Mouse (Mus musculus): ENCODE results near the gene Nsun2. TPM values are rescaled to one million over a fixed set of nuclear protein-coding genes. Genes with fewer than 3 reads are reported as not detected.
"Not testable (repeated sequence)": the region's sequence is repeated elsewhere in the genome, so short reads cannot be mapped to it uniquely, and the experiment has no call there.

The Nsun2 gene
- polyA plus RNA-seq, 1 experiment from 2014 or later = 110 TPM

DNA sequence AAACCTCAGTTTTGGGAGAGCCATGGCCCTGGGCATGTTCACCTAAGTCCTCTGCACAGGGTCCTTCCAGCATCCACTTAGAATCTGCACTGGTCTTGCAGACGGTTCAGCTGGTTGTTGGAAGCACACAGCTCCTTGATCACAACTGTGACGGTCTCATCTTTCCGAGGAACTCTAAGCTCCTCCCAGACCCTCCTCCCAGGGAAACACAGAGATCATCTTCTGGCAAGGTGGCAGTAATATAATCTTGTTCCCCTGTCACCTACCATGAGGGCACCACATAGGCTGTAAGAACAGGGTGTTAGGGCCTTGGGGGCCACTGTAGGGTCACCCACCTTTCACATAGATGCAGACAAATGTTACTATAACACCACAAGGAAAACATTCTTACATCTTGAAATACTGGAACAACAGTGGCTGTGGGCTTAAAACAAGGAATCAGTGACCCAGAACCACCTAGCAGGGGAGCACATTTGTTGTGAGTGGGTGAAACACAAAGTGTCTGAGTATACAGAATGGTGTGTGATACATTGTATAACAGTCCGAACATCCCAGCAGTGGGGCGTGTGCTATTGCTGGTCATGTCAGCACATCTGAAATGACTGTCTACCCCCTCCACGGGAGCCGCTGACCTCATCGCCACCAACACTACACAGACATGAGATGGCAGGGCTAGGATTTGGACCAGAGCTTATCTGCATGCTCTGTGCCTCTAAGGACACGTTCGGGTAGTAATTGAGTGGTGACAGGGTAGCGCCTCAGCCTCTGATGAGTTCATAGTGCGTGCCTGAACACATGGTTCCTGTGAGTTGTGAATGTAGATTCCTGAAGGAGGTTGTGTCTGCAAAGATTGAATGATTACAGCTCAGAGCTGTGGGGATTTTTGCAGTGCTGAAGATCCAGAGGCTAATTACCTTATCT is 29.4 kb downstream of the Nsun2 start:
- Histone ChIP-seq H3K9ac (replicated peaks; ENCODE audit: low read depth, low read length) (no peak overlapping the region), H3K27me3 (ENCODE audit: control insufficient read depth, insufficient read depth, low read length) (no peaks in the 10 kb centered on the region), H3K27ac (ENCODE audit: low read length) (no peak overlapping the region), H3K4me1 (ENCODE audit: control insufficient read depth, insufficient read depth, low read length) (no peaks in the 10 kb centered on the region), H3K4me2 (replicated peaks; ENCODE audit: low read depth, low read length) (no peak overlapping the region; the same call in 1 of the 2 replicates), H3K9me3 (ENCODE audit: control insufficient read depth, low read depth, low read length) (no peaks in the 10 kb centered on the region), H3K4me3 (ENCODE audit: low read depth, low read length) (no peak overlapping the region), H3K36me3 (ENCODE audit: control insufficient read depth, insufficient read depth, low read length) (no peaks in the 10 kb centered on the region)
- 68% methylated on average over 12 of the region's 12 CpGs for WGBS
- ATAC-seq (ENCODE audit: insufficient number of reproducible peaks, insufficient read depth, low FRiP score, low read depth) = no peak

DNA sequence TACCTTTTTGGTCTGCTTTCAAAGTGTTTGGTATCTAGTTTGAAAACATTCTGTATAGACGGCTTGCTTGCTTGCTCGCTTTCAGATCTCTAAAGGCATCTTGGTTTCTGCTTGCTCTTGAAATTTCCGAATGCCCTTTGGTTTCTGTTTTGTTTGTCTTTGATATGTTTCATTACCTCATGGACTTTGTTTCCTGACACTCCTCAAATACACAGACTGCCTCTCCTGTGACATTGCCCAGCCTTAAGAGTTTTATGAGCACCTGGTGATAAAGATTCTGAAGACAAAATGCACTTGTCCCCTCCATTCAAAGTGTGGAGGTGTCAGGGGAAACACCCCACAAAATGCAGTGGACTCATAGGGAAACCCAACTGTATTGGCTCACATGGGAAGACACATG is 30.4 kb downstream of the Nsun2 start:
- WGBS = 54% methylated on average over 3 of the region's 3 CpGs
- ATAC-seq (ENCODE audit: insufficient number of reproducible peaks, insufficient read depth, low FRiP score, low read depth) = peak; percentile 53; the same call in 1 of the 2 replicates
- Histone ChIP-seq H3K36me3 (ENCODE audit: control insufficient read depth, insufficient read depth, low read length) (no peaks in the 10 kb centered on the region), H3K9ac (replicated peaks; ENCODE audit: low read depth, low read length) (no peak overlapping the region), H3K27me3 (ENCODE audit: control insufficient read depth, insufficient read depth, low read length) (no peaks in the 10 kb centered on the region), H3K9me3 (ENCODE audit: control insufficient read depth, low read depth, low read length) (no peaks in the 10 kb centered on the region), H3K4me1 (ENCODE audit: control insufficient read depth, insufficient read depth, low read length) (no peaks in the 10 kb centered on the region), H3K4me3 (ENCODE audit: low read depth, low read length) (no peak overlapping the region), H3K27ac (ENCODE audit: low read length) (0 out of 2 replicates have a peak overlapping the region, but pooled peaks have one; percentile 21), H3K4me2 (replicated peaks; ENCODE audit: low read depth, low read length) (no peak overlapping the region)

DNA sequence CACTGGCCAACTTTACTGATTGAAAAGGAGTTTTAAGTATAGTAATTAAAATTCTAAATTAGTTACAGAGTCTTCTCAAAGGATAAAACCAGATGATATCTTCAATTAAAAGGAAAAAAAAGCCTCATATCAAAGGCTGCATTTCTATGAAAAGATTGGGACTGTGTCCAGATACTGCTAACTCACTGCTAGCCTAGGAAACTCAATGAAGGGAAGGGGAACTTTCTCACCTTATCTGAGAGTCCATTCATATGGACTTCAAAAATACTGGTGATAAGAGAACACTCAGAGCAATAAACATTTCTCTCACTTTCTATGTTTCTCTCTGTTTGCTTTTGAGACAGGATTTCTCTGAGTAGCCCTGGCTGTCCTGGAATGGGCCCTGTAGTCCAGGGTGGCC is 31.0 kb downstream of the Nsun2 start:
- Histone ChIP-seq H3K4me3 (ENCODE audit: low read depth, low read length) (no peak overlapping the region), H3K27me3 (ENCODE audit: control insufficient read depth, insufficient read depth, low read length) (no peaks in the 10 kb centered on the region), H3K4me1 (ENCODE audit: control insufficient read depth, insufficient read depth, low read length) (no peaks in the 10 kb centered on the region), H3K27ac (ENCODE audit: low read length) (no peak overlapping the region), H3K9me3 (ENCODE audit: control insufficient read depth, low read depth, low read length) (no peaks in the 10 kb centered on the region), H3K9ac (replicated peaks; ENCODE audit: low read depth, low read length) (no peak overlapping the region), H3K4me2 (replicated peaks; ENCODE audit: low read depth, low read length) (no peak overlapping the region), H3K36me3 (ENCODE audit: control insufficient read depth, insufficient read depth, low read length) (no peaks in the 10 kb centered on the region)
- no peak for ATAC-seq (ENCODE audit: insufficient number of reproducible peaks, insufficient read depth, low FRiP score, low read depth)

- not testable (repeated sequence) for H3K27ac ChIP-seq (ENCODE audit: low read length); H3K9me3 ChIP-seq (ENCODE audit: control insufficient read depth, low read depth, low read length); H3K4me3 ChIP-seq (ENCODE audit: low read depth, low read length); H3K36me3 ChIP-seq (ENCODE audit: control insufficient read depth, insufficient read depth, low read length); ATAC-seq (ENCODE audit: insufficient number of reproducible peaks, insufficient read depth, low FRiP score, low read depth); H3K27me3 ChIP-seq (ENCODE audit: control insufficient read depth, insufficient read depth, low read length); H3K9ac ChIP-seq (replicated peaks; ENCODE audit: low read depth, low read length); H3K4me1 ChIP-seq (ENCODE audit: control insufficient read depth, insufficient read depth, low read length); H3K4me2 ChIP-seq (replicated peaks; ENCODE audit: low read depth, low read length)
- WGBS = 83% methylated on average over 4 of the region's 4 CpGs
Observed at GRCm38 (mm10) chr13:69565401-69565800, 31.9 kb downstream of the Nsun2 start.

- Histone ChIP-seq H3K27ac (ENCODE audit: low read length) (no peak overlapping the region), H3K27me3 (ENCODE audit: control insufficient read depth, insufficient read depth, low read length) (no peaks in the 10 kb centered on the region), H3K9ac (replicated peaks; ENCODE audit: low read depth, low read length) (no peak overlapping the region), H3K4me2 (replicated peaks; ENCODE audit: low read depth, low read length) (no peak overlapping the region), H3K36me3 (ENCODE audit: control insufficient read depth, insufficient read depth, low read length) (no peaks in the 10 kb centered on the region), H3K4me3 (ENCODE audit: low read depth, low read length) (no peak overlapping the region), H3K4me1 (ENCODE audit: control insufficient read depth, insufficient read depth, low read length) (no peaks in the 10 kb centered on the region), H3K9me3 (ENCODE audit: control insufficient read depth, low read depth, low read length) (no peaks in the 10 kb centered on the region)
- no peak for ATAC-seq (ENCODE audit: insufficient number of reproducible peaks, insufficient read depth, low FRiP score, low read depth)
- 83% methylated on average over 9 of the region's 9 CpGs for whole genome bisulfite sequencing
Observed at GRCm38 (mm10) chr13:69569201-69569600, 35.7 kb downstream of the Nsun2 start.

- Histone ChIP-seq H3K4me2 (replicated peaks; ENCODE audit: low read depth, low read length) (no peak overlapping the region), H3K4me3 (ENCODE audit: low read depth, low read length) (no peak overlapping the region), H3K36me3 (ENCODE audit: control insufficient read depth, insufficient read depth, low read length) (no peaks in the 10 kb centered on the region), H3K27me3 (ENCODE audit: control insufficient read depth, insufficient read depth, low read length) (no peaks in the 10 kb centered on the region), H3K27ac (ENCODE audit: low read length) (no peak overlapping the region), H3K9me3 (ENCODE audit: control insufficient read depth, low read depth, low read length) (no peaks in the 10 kb centered on the region), H3K9ac (replicated peaks; ENCODE audit: low read depth, low read length) (no peak overlapping the region), H3K4me1 (ENCODE audit: control insufficient read depth, insufficient read depth, low read length) (no peaks in the 10 kb centered on the region)
- ATAC-seq (ENCODE audit: insufficient number of reproducible peaks, insufficient read depth, low FRiP score, low read depth) = no peak
- 87% methylated on average over 3 of the region's 3 CpGs for WGBS
Observed at GRCm38 (mm10) chr13:69572594-69572993, 39.0 kb downstream of the Nsun2 start.

DNA sequence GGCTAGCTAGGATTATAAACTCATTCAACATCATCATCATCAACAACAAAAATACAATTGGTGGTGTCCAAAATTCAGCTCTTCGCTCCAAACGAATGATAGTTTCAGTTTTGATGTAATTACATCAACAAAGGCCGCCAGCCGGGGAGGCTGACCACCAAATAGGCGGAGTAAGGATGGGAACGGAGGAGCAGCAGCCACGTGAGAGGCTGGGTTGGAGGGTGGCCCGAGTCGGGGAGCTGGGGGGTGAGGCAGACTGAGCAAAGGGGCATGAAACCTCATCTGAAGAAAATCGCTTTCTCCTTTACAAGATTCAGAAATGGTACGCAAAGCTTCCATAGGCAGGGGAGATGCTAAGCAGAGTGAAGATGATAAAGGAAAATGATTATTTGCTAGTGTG is 43.1 kb downstream of the Nsun2 start:
- Histone ChIP-seq H3K27me3 (ENCODE audit: control insufficient read depth, insufficient read depth, low read length) (no peaks in the 10 kb centered on the region), H3K4me3 (ENCODE audit: low read depth, low read length) (no peak overlapping the region), H3K36me3 (ENCODE audit: control insufficient read depth, insufficient read depth, low read length) (no peaks in the 10 kb centered on the region), H3K27ac (ENCODE audit: low read length) (no peak overlapping the region), H3K9ac (replicated peaks; ENCODE audit: low read depth, low read length) (no peak overlapping the region), H3K9me3 (ENCODE audit: control insufficient read depth, low read depth, low read length) (no peaks in the 10 kb centered on the region), H3K4me2 (replicated peaks; ENCODE audit: low read depth, low read length) (no peak overlapping the region), H3K4me1 (ENCODE audit: control insufficient read depth, insufficient read depth, low read length) (no peaks in the 10 kb centered on the region)
- 55% methylated on average over 11 of the region's 11 CpGs for WGBS
- no peak for ATAC-seq (ENCODE audit: insufficient number of reproducible peaks, insufficient read depth, low FRiP score, low read depth)

- H3K27ac ChIP-seq (ENCODE audit: low read length) = no peak overlapping the region
- no peaks in the 10 kb centered on the region for H3K9me3 ChIP-seq (ENCODE audit: control insufficient read depth, low read depth, low read length)
- no peaks in the 10 kb centered on the region for H3K36me3 ChIP-seq (ENCODE audit: control insufficient read depth, insufficient read depth, low read length)
- no peak overlapping the region for H3K4me2 ChIP-seq (replicated peaks; ENCODE audit: low read depth, low read length)
- H3K27me3 ChIP-seq (ENCODE audit: control insufficient read depth, insufficient read depth, low read length) = no peaks in the 10 kb centered on the region
- H3K4me3 ChIP-seq (ENCODE audit: low read depth, low read length) = no peak overlapping the region
- WGBS = 85% methylated on average over 16 of the region's 16 CpGs
- no peaks in the 10 kb centered on the region for H3K4me1 ChIP-seq (ENCODE audit: control insufficient read depth, insufficient read depth, low read length)
- no peak for ATAC-seq (ENCODE audit: insufficient number of reproducible peaks, insufficient read depth, low FRiP score, low read depth)
- H3K9ac ChIP-seq (replicated peaks; ENCODE audit: low read depth, low read length) = no peak overlapping the region
Observed at GRCm38 (mm10) chr13:69577181-69577834, 43.8 kb downstream of the Nsun2 start.
